Mouse (Mus musculus) MEL (cell line): ENCODE measurements around the gene Spock1. TPM values are rescaled to one million over a fixed set of nuclear protein-coding genes. Genes with fewer than 3 reads are reported as not detected.

Source experiments
- DNase-seq: peaks from one replicate; pipeline ENCODE4 v3.0.0; 2011; ENCODE audit warnings: low read depth, low spot score
- H3K27ac ChIP-seq: 2 replicates; pipeline ENCODE4 v1.5.1; 2012; ENCODE audit warnings: low read depth, mild to moderate bottlenecking, control low read depth, low read length, moderate library complexity; ENCODE audit not compliant: control insufficient read depth
- H3K27me3 ChIP-seq, 2 experiments: fragments of 150-350 bp in 1 of 2; sonication (generic) in 1 of 2; 2 replicates each; pipeline ENCODE4 v1.6.1; 2012; ENCODE audit warnings: low read length in 2 of 2, mild to moderate bottlenecking in 2 of 2, improper control_type of control experiment in 1 of 2, moderate library complexity in 1 of 2; ENCODE audit not compliant: insufficient read depth in 2 of 2, control insufficient read depth in 1 of 2
- H3K36me3 ChIP-seq, 2 experiments: 2 replicates each; pipeline ENCODE4 v1.6.1; 2012 to 2014; ENCODE audit warnings: low read length in 2 of 2, improper control_type of control experiment in 1 of 2, inconsistent platforms in 1 of 2, mild to moderate bottlenecking in 1 of 2; ENCODE audit not compliant: insufficient read depth in 2 of 2, control insufficient read depth in 1 of 2
- H3K4me1 ChIP-seq, 2 experiments: fragments of 150-350 bp in 1 of 2; sonication (generic) in 1 of 2; 2 replicates each; pipeline ENCODE4 v1.6.1; 2012; ENCODE audit warnings: low read length in 2 of 2, improper control_type of control experiment in 1 of 2, mild to moderate bottlenecking in 1 of 2; ENCODE audit not compliant: insufficient read depth in 2 of 2, control insufficient read depth in 1 of 2
- H3K4me3 ChIP-seq, 2 experiments: fragments of 150-350 bp in 1 of 2; sonication (generic) in 1 of 2; 2 replicates each; pipeline ENCODE4 v1.5.1; 2012; ENCODE audit warnings: low read depth in 2 of 2, low read length in 2 of 2, mild to moderate bottlenecking in 2 of 2, moderate library complexity in 2 of 2, control low read depth in 1 of 2, improper control_type of control experiment in 1 of 2; ENCODE audit not compliant: control insufficient read depth in 1 of 2, insufficient read depth in 1 of 2
- H3K79me2 ChIP-seq: 2 replicates; pipeline ENCODE4 v1.6.1; 2012; ENCODE audit warnings: mild to moderate bottlenecking, low read length, moderate library complexity; ENCODE audit not compliant: control insufficient read depth, poor library complexity, insufficient read depth
- H3K9ac ChIP-seq: 2 replicates; pipeline ENCODE4 v1.6.1; 2012; ENCODE audit warnings: low read depth, mild to moderate bottlenecking, control low read depth, low read length, moderate library complexity; ENCODE audit not compliant: control insufficient read depth, poor library complexity, severe bottlenecking
- H3K9me3 ChIP-seq: fragments of 150-350 bp; sonication (generic); replicated peaks from 2 replicates; pipeline ENCODE4 v1.6.1; 2012; ENCODE audit warnings: mild to moderate bottlenecking, low read length, improper control_type of control experiment, moderate library complexity; ENCODE audit not compliant: insufficient read depth
- CHD1 ChIP-seq: IDR thresholded peaks from 2 replicates; pipeline ENCODE4 v1.6.1; 2012; ENCODE audit warnings: low read depth, mild to moderate bottlenecking, inconsistent platforms, low read length, improper control_type of control experiment
- CTCF ChIP-seq, 3 experiments: IDR thresholded peaks in 2 of 3; conservative IDR thresholded peaks in 1 of 3; 2 replicates each; pipeline ENCODE4 v1.5.1; 2011 to 2012; ENCODE audit warnings: low read length in 3 of 3, low read depth in 2 of 3, mild to moderate bottlenecking in 2 of 3, improper control_type of control experiment in 1 of 3, inconsistent platforms in 1 of 3, mixed read lengths in 1 of 3, moderate library complexity in 1 of 3; ENCODE audit not compliant: control insufficient read depth in 1 of 3, insufficient read depth in 1 of 3, poor library complexity in 1 of 3, severe bottlenecking in 1 of 3
- EP300 ChIP-seq, 2 experiments: IDR thresholded peaks; 2 replicates each; pipeline ENCODE4 v1.6.1; 2011; ENCODE audit warnings: improper control_type of control experiment in 2 of 2, low read length in 2 of 2, low read depth in 1 of 2, mild to moderate bottlenecking in 1 of 2
- MAX ChIP-seq: IDR thresholded peaks from 2 replicates; pipeline ENCODE4 v1.6.1; 2011; ENCODE audit warnings: low read length, improper control_type of control experiment
- MEF2A ChIP-seq: IDR thresholded peaks from 2 replicates; pipeline ENCODE4 v1.6.1; 2014; ENCODE audit warnings: low read depth, mild to moderate bottlenecking, inconsistent platforms, low read length, improper control_type of control experiment; ENCODE audit not compliant: poor library complexity, insufficient replicate concordance, severe bottlenecking; ENCODE audit errors: extremely low read depth
- MYB ChIP-seq: IDR thresholded peaks from 2 replicates; pipeline ENCODE4 v1.6.1; 2011; ENCODE audit warnings: mild to moderate bottlenecking, low read depth, low read length, improper control_type of control experiment
- MYC ChIP-seq: IDR thresholded peaks from 2 replicates; pipeline ENCODE4 v1.6.1; 2011; ENCODE audit warnings: low read depth, mild to moderate bottlenecking, low read length, improper control_type of control experiment, moderate library complexity
- NELFE ChIP-seq: IDR thresholded peaks from 2 replicates; pipeline ENCODE4 v1.6.1; 2011; ENCODE audit warnings: low read depth, low read length, improper control_type of control experiment
- RAD21 ChIP-seq: IDR thresholded peaks from 2 replicates; pipeline ENCODE4 v1.6.1; 2011; ENCODE audit warnings: mild to moderate bottlenecking, low read depth, low read length, improper control_type of control experiment
- SIN3A ChIP-seq: IDR thresholded peaks from 2 replicates; pipeline ENCODE4 v1.6.1; 2012; ENCODE audit warnings: low read length, improper control_type of control experiment, inconsistent platforms
- SMC3 ChIP-seq: IDR thresholded peaks from 2 replicates; pipeline ENCODE4 v1.6.1; 2011; ENCODE audit warnings: low read depth, low read length, improper control_type of control experiment
- TCF12 ChIP-seq: IDR thresholded peaks from 2 replicates; pipeline ENCODE4 v1.6.1; 2014; ENCODE audit warnings: low read depth, mild to moderate bottlenecking, inconsistent platforms, low read length, improper control_type of control experiment, moderate library complexity
- UBTF ChIP-seq: IDR thresholded peaks from 2 replicates; pipeline ENCODE4 v1.6.1; 2012; ENCODE audit warnings: low read depth, mild to moderate bottlenecking, inconsistent platforms, low read length, improper control_type of control experiment, moderate library complexity, borderline replicate concordance; ENCODE audit not compliant: insufficient read depth
- ZC3H11A ChIP-seq: IDR thresholded peaks from 2 replicates; pipeline ENCODE4 v1.6.1; 2012; ENCODE audit warnings: low read depth, mild to moderate bottlenecking, inconsistent platforms, low read length, improper control_type of control experiment
- ZKSCAN1 ChIP-seq: IDR thresholded peaks from 2 replicates; pipeline ENCODE4 v1.6.1; 2012; ENCODE audit warnings: low read depth, mild to moderate bottlenecking, inconsistent platforms, low read length, improper control_type of control experiment, moderate library complexity
- ZNF384 ChIP-seq: IDR thresholded peaks from 2 replicates; pipeline ENCODE4 v1.6.1; 2012; ENCODE audit warnings: low read depth, mild to moderate bottlenecking, inconsistent platforms, low read length, improper control_type of control experiment
- polyA plus RNA-seq, 2 experiments: library from polyadenylated mRNA; stranded (reverse) in 1 of 2; unstranded in 1 of 2; fragments of >175 nt in 1 of 2; fragments of >200 nt in 1 of 2; gene quantifications; 2 replicates each; pipeline versions ENCODE4 v1.2.1 to v1.2.4; 2012; ENCODE audit warnings: low replicate concordance in 2 of 2, low read depth in 1 of 2; ENCODE audit not compliant: insufficient read length in 2 of 2, insufficient read depth in 1 of 2, missing spikeins in 1 of 2
- total RNA-seq: library from RNA; depleted of rRNA; stranded (reverse); fragments of 300-350 nt; gene quantifications from 2 replicates; pipeline ENCODE4 v1.2.3, GENCODE M21; 2012

The Spock1 gene
- total and polyA plus RNA-seq, 3 experiments = not detected

DNA sequence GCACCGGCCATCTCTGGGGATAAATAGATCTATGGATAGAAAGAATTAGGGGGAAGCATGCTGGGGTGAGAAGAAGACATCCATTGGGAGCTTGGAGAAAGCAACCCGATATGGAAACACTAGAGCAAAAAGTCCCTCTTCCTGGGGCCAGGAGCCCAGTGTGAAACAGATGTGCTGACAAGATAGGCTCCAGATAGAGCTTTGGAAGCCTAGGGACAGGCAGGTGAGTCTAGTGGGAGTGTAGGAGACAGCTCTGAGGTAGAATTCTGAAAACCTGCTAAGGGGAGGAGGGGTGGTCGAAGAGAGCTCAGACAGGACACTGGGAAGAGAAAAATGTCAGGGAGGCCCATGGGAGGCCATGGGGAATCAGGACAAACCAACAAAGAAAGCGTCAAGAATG is 260.7 kb downstream of the Spock1 start:
- no peaks in the 10 kb centered on the region for H3K36me3 ChIP-seq
- TF ChIP-seq MEF2A = no peak
- H3K9ac ChIP-seq = no peak overlapping the region
- no peaks in the 10 kb centered on the region for H3K9me3 ChIP-seq
- no peak overlapping the region for H3K4me3 ChIP-seq
- no peak for DNase-seq
- H3K4me1 ChIP-seq = no peaks in the 10 kb centered on the region
- H3K27me3 ChIP-seq = no peaks in the 10 kb centered on the region
- no peak overlapping the region for H3K27ac ChIP-seq
- H3K79me2 ChIP-seq = no peaks in the 10 kb centered on the region

GRCm38 (mm10) chr13:57643036-57643435 is 265.1 kb downstream of the Spock1 start:
- no peaks in the 10 kb centered on the region for H3K9me3 ChIP-seq
- no peak overlapping the region for H3K27ac ChIP-seq
- no peaks in the 10 kb centered on the region for H3K4me1 ChIP-seq
- H3K79me2 ChIP-seq = no peaks in the 10 kb centered on the region
- H3K9ac ChIP-seq = no peak overlapping the region
- H3K27me3 ChIP-seq = no peaks in the 10 kb centered on the region; a peak in 1 of 4 replicates
- H3K36me3 ChIP-seq = no peaks in the 10 kb centered on the region
- no peak for DNase-seq
- H3K4me3 ChIP-seq = no peak overlapping the region
- TF ChIP-seq MYC (no peak), ZC3H11A (no peak), ZNF384 (no peak), EP300 (IDR thresholded peaks at IDR 0.05; ENCODE audit: low read depth in 1 of 2, low read length in 2 of 2) (no peak), SMC3 (no peak), MAX (no peak), CTCF (IDR thresholded peaks at IDR 0.05 in 2 of 3, conservative IDR thresholded peaks at IDR 0.05 in 1 of 3; ENCODE audit: control insufficient read depth in 1 of 3, insufficient read depth in 1 of 3, low read depth in 2 of 3, low read length in 3 of 3, poor library complexity in 1 of 3, severe bottlenecking in 1 of 3) (no peak), SIN3A (no peak), RAD21 (no peak), ZKSCAN1 (no peak)

DNA sequence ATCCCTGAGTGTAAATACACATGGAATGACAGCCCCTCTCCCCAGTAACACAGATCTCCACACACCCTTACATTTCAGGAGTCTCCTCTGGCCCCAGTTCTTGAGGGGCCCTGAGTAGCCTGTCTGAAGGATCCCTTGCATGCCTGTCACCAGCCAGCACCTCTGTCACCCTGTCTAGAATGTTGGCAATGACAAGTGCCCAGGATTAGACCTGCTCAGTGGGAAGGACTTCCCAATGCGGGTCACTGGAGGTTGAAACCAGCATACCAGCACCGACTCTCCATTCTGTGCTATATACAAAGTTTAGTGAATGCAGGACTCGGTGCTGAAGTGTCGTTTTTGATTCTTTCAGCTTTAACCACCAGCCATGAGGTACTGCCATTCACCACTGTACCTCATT is 266.5 kb downstream of the Spock1 start:
- no peaks in the 10 kb centered on the region; a peak in 1 of 4 replicates for H3K27me3 ChIP-seq
- H3K27ac ChIP-seq = no peak overlapping the region
- no peaks in the 10 kb centered on the region for H3K4me1 ChIP-seq
- H3K79me2 ChIP-seq = no peaks in the 10 kb centered on the region
- no peaks in the 10 kb centered on the region for H3K36me3 ChIP-seq
- no peak overlapping the region for H3K4me3 ChIP-seq
- DNase-seq = no peak
- no peaks in the 10 kb centered on the region for H3K9me3 ChIP-seq
- TF ChIP-seq UBTF = no peak
- no peak for TF ChIP-seq MYB
- TF ChIP-seq CHD1 = no peak
- no peak for TF ChIP-seq SMC3
- TF ChIP-seq TCF12 = no peak
- no peak for TF ChIP-seq SIN3A
- no peak for TF ChIP-seq NELFE
- no peak for TF ChIP-seq RAD21
- no peak overlapping the region for H3K9ac ChIP-seq
